Mouse (Mus musculus) midbrain, embryonic 13.5 days (tissue): ENCODE measurements at regions not wholly inside any gene's neighbourhood (a gene's known extent, or its start where the extent isn't known, plus 50 kb on each side); places are given as distances from the start of the nearest gene placed in this dataset.
A peak's percentile ranks its signal among the peaks of the same experiment; 100 is the strongest.

Source experiments
- ATAC-seq: fragments of 200-750 bp; cut with Nextera tagmentation; 2 replicates; pipeline ENCODE4 v1.8.0; 2017; ENCODE audit warnings: mild to moderate bottlenecking, moderate TSS enrichment, moderate library complexity
- H3K27ac ChIP-seq: fragments of 300-500 bp; sonication (generic); 2 replicates; pipeline ENCODE4 v1.5.1; 2015; ENCODE audit warnings: inconsistent platforms, mild to moderate bottlenecking, moderate library complexity
- H3K27me3 ChIP-seq: fragments of 300-500 bp; sonication (generic); 2 replicates; pipeline ENCODE4 v1.6.1; 2015; ENCODE audit warnings: mild to moderate bottlenecking, inconsistent platforms
- H3K36me3 ChIP-seq: fragments of 300-500 bp; sonication (generic); 2 replicates; pipeline ENCODE4 v1.6.1; 2015; ENCODE audit warnings: mild to moderate bottlenecking, inconsistent platforms
- H3K4me1 ChIP-seq: fragments of 300-500 bp; sonication (generic); replicated peaks from 2 replicates; pipeline ENCODE4 v1.6.1; 2015; ENCODE audit warnings: inconsistent platforms
- H3K4me2 ChIP-seq: fragments of 300-500 bp; sonication (generic); replicated peaks from 2 replicates; pipeline ENCODE4 v1.6.1; 2015; ENCODE audit warnings: moderate library complexity, mild to moderate bottlenecking, inconsistent platforms
- H3K4me3 ChIP-seq: fragments of 300-500 bp; sonication (generic); replicated peaks from 2 replicates; pipeline ENCODE4 v1.5.1; 2015; ENCODE audit warnings: mild to moderate bottlenecking, inconsistent platforms
- H3K9ac ChIP-seq: fragments of 300-500 bp; sonication (generic); replicated peaks from 2 replicates; pipeline ENCODE4 v1.6.1; 2015; ENCODE audit warnings: mild to moderate bottlenecking, inconsistent platforms
- H3K9me3 ChIP-seq: fragments of 300-500 bp; sonication (generic); 2 replicates; pipeline ENCODE4 v1.6.1; 2016; ENCODE audit warnings: mild to moderate bottlenecking, inconsistent platforms
- WGBS: fragments of 180-500 bp; shearing (Covaris S2); methylation state at CpG from one replicate; pipeline ENCODE4 v1.1.7; 2015; 5-methylcytosine and 5-hydroxymethylcytosine counted together

- ATAC-seq = no peak
Observed at GRCm38 (mm10) chr16:50733359-50733758, 142.4 kb upstream of the Ccdc54 start.

GRCm38 (mm10) chr16:50732082-50733006, 141.4 kb upstream of the Ccdc54 start:
- Histone ChIP-seq H3K9ac (peak overlapping the region; percentile 63), H3K36me3 (no peaks in the 10 kb centered on the region), H3K4me1 (peaks cover 7% of the 10 kb centered on the region; the same call in 1 of the 2 replicates), H3K4me3 (peak overlapping the region; percentile 71), H3K27ac (no peak overlapping the region), H3K27me3 (peaks cover 17% of the 10 kb centered on the region; the same call in 1 of the 2 replicates), H3K9me3 (no peaks in the 10 kb centered on the region), H3K4me2 (peak overlapping the region; percentile 86)
- under 1% methylated on average over 58 of the region's 58 CpGs for WGBS
- ATAC-seq = peak; percentile 95

More at GRCm38 (mm10) chr16:50733359-50733758, 142.4 kb upstream of the Ccdc54 start:
- 93% methylated on average over 3 of the region's 3 CpGs for WGBS
- Histone ChIP-seq H3K9ac (no peak overlapping the region), H3K36me3 (no peaks in the 10 kb centered on the region), H3K27me3 (peaks cover 21% of the 10 kb centered on the region; the same call in 1 of the 2 replicates), H3K4me2 (no peak overlapping the region), H3K27ac (no peak overlapping the region), H3K9me3 (no peaks in the 10 kb centered on the region), H3K4me1 (peaks cover 10% of the 10 kb centered on the region; the same call in 1 of the 2 replicates), H3K4me3 (no peak overlapping the region)

- no peak overlapping the region for H3K9ac ChIP-seq
- no peak overlapping the region for H3K4me2 ChIP-seq
- no peaks in the 10 kb centered on the region for H3K36me3 ChIP-seq
- peaks cover 2% of the 10 kb centered on the region; the same call in 1 of the 2 replicates for H3K4me1 ChIP-seq
- peaks cover 16% of the 10 kb centered on the region; the same call in 1 of the 2 replicates for H3K27me3 ChIP-seq
- H3K4me3 ChIP-seq = no peak overlapping the region
- H3K9me3 ChIP-seq = no peaks in the 10 kb centered on the region
- H3K27ac ChIP-seq = no peak overlapping the region
- WGBS = 62% methylated on average over 5 of the region's 5 CpGs
- ATAC-seq = no peak
Observed at GRCm38 (mm10) chr16:50729341-50729740, 138.4 kb upstream of the Ccdc54 start.

GRCm38 (mm10) chr16:50723144-50723543, 132.2 kb upstream of the Ccdc54 start:
- Histone ChIP-seq H3K4me1 (no peaks in the 10 kb centered on the region), H3K4me2 (no peak overlapping the region), H3K4me3 (no peak overlapping the region), H3K36me3 (no peaks in the 10 kb centered on the region), H3K9ac (no peak overlapping the region), H3K27me3 (no peaks in the 10 kb centered on the region), H3K27ac (no peak overlapping the region), H3K9me3 (no peaks in the 10 kb centered on the region)
- 83% methylated on average over 6 of the region's 6 CpGs for WGBS
- no peak for ATAC-seq

- no peak overlapping the region for H3K4me3 ChIP-seq
- 0 out of 2 replicates have a peak, but pooled peaks cover 3% of the 10 kb centered on the region for H3K4me1 ChIP-seq
- no peak overlapping the region for H3K4me2 ChIP-seq
- H3K9me3 ChIP-seq = no peaks in the 10 kb centered on the region
- H3K27me3 ChIP-seq = no peaks in the 10 kb centered on the region
- H3K9ac ChIP-seq = no peak overlapping the region
- H3K27ac ChIP-seq = no peak overlapping the region
- WGBS = 65% methylated on average over 10 of the region's 10 CpGs
- H3K36me3 ChIP-seq = no peaks in the 10 kb centered on the region
- peak; percentile 75 for ATAC-seq
Observed at GRCm38 (mm10) chr16:50717306-50718017, 126.5 kb upstream of the Ccdc54 start.

- H3K4me2 ChIP-seq = no peak overlapping the region
- no peak for ATAC-seq
- no peaks in the 10 kb centered on the region for H3K9me3 ChIP-seq
- H3K9ac ChIP-seq = no peak overlapping the region
- 81% methylated on average over 6 of the region's 6 CpGs for WGBS
- no peak overlapping the region for H3K4me3 ChIP-seq
- no peak overlapping the region for H3K27ac ChIP-seq
- H3K4me1 ChIP-seq = no peaks in the 10 kb centered on the region
- no peaks in the 10 kb centered on the region for H3K27me3 ChIP-seq
- H3K36me3 ChIP-seq = no peaks in the 10 kb centered on the region
Observed at GRCm38 (mm10) chr16:50709727-50710126, 118.8 kb upstream of the Ccdc54 start.

- no peak for ATAC-seq
- no peaks in the 10 kb centered on the region for H3K27me3 ChIP-seq
- no peaks in the 10 kb centered on the region for H3K4me1 ChIP-seq
- H3K9ac ChIP-seq = no peak overlapping the region
- H3K27ac ChIP-seq = no peak overlapping the region
- 91% methylated on average over 2 of the region's 2 CpGs for WGBS
- no peaks in the 10 kb centered on the region for H3K9me3 ChIP-seq
- H3K4me3 ChIP-seq = no peak overlapping the region
- H3K36me3 ChIP-seq = no peaks in the 10 kb centered on the region
- H3K4me2 ChIP-seq = no peak overlapping the region
Observed at GRCm38 (mm10) chr16:50707906-50708305, 117.0 kb upstream of the Ccdc54 start.

GRCm38 (mm10) chr16:50705921-50706320, 115.0 kb upstream of the Ccdc54 start:
- Histone ChIP-seq H3K9me3 (no peaks in the 10 kb centered on the region), H3K4me3 (no peak overlapping the region)
- 87% methylated on average over 4 of the region's 4 CpGs for WGBS

GRCm38 (mm10) chr16:50700811-50701517, 110.0 kb upstream of the Ccdc54 start:
- no peak for ATAC-seq

More at GRCm38 (mm10) chr16:50705921-50706320, 115.0 kb upstream of the Ccdc54 start:
- H3K9ac ChIP-seq = no peak overlapping the region
- H3K4me2 ChIP-seq = no peak overlapping the region
- ATAC-seq = no peak
- H3K27me3 ChIP-seq = no peaks in the 10 kb centered on the region
- H3K36me3 ChIP-seq = no peaks in the 10 kb centered on the region
- no peaks in the 10 kb centered on the region for H3K4me1 ChIP-seq
- H3K27ac ChIP-seq = no peak overlapping the region

GRCm38 (mm10) chr16:50700123-50700522, 109.2 kb upstream of the Ccdc54 start:
- no peaks in the 10 kb centered on the region for H3K4me1 ChIP-seq
- WGBS = 71% methylated on average over 2 of the region's 2 CpGs
- no peak for ATAC-seq

More at GRCm38 (mm10) chr16:50700811-50701517, 110.0 kb upstream of the Ccdc54 start:
- Histone ChIP-seq H3K27ac (no peak overlapping the region), H3K4me2 (no peak overlapping the region), H3K27me3 (no peaks in the 10 kb centered on the region), H3K4me1 (no peaks in the 10 kb centered on the region), H3K9ac (no peak overlapping the region), H3K4me3 (no peak overlapping the region), H3K9me3 (no peaks in the 10 kb centered on the region), H3K36me3 (no peaks in the 10 kb centered on the region)
- 81% methylated on average over 8 of the region's 8 CpGs for WGBS

GRCm38 (mm10) chr16:50697722-50698121, 106.8 kb upstream of the Ccdc54 start:
- Histone ChIP-seq H3K27ac (no peak overlapping the region), H3K36me3 (no peaks in the 10 kb centered on the region), H3K4me3 (no peak overlapping the region), H3K9me3 (no peaks in the 10 kb centered on the region), H3K4me1 (no peaks in the 10 kb centered on the region), H3K9ac (no peak overlapping the region), H3K27me3 (no peaks in the 10 kb centered on the region), H3K4me2 (no peak overlapping the region)
- no peak for ATAC-seq
- 91% methylated on average over 2 of the region's 2 CpGs for WGBS

More at GRCm38 (mm10) chr16:50700123-50700522, 109.2 kb upstream of the Ccdc54 start:
- H3K36me3 ChIP-seq = no peaks in the 10 kb centered on the region
- H3K9me3 ChIP-seq = no peaks in the 10 kb centered on the region
- H3K4me3 ChIP-seq = no peak overlapping the region
- no peak overlapping the region for H3K4me2 ChIP-seq
- no peak overlapping the region for H3K27ac ChIP-seq
- H3K27me3 ChIP-seq = no peaks in the 10 kb centered on the region
- no peak overlapping the region for H3K9ac ChIP-seq
